Mouse (Mus musculus) layer of hippocampus, adult 9-10 months (tissue): ENCODE results near the gene Colca2.

ENCODE experiments used
- DNase-seq: peaks from one replicate; pipeline ENCODE4 v3.0.0; 2022; ENCODE audit warnings: low spot score

Gene Colca2

GRCm38 (mm10) chr9:51278500-51279381 lies at the start of gene Colca2:
TSS of gene Colca2 (minus strand) at chr9:51278569.
- DNase-seq = no peak

- no peak for DNase-seq
These were observed 49.2 kb upstream of the Colca2 start for GRCm38 (mm10) chr9:51327555-51327903.

- DNase-seq = no peak
These were observed 48.5 kb upstream of the Colca2 start for GRCm38 (mm10) chr9:51326619-51327554.

- no peak for DNase-seq
These were observed 46.2 kb upstream of the Colca2 start for GRCm38 (mm10) chr9:51324406-51325065.

- no peak for DNase-seq
These were observed 41.7 kb upstream of the Colca2 start for GRCm38 (mm10) chr9:51320096-51320495.

- no peak for DNase-seq
These were observed 39.9 kb upstream of the Colca2 start for GRCm38 (mm10) chr9:51318246-51318645.

GRCm38 (mm10) chr9:51317322-51317721 lies 39.0 kb upstream of the Colca2 start:
- no peak for DNase-seq

GRCm38 (mm10) chr9:51315402-51316063 lies 37.2 kb upstream of the Colca2 start:
- no peak for DNase-seq

GRCm38 (mm10) chr9:51312554-51313317 lies 34.4 kb upstream of the Colca2 start:
- DNase-seq = no peak

- no peak for DNase-seq
These were observed 32.1 kb upstream of the Colca2 start for GRCm38 (mm10) chr9:51310515-51310914.

- DNase-seq = no peak
These were observed 28.0 kb upstream of the Colca2 start for GRCm38 (mm10) chr9:51306351-51306750.

GRCm38 (mm10) chr9:51305146-51305545 lies 26.8 kb upstream of the Colca2 start:
- DNase-seq = peak; percentile 33

- no peak for DNase-seq
These were observed 25.6 kb upstream of the Colca2 start for GRCm38 (mm10) chr9:51303980-51304379.

- no peak for DNase-seq
These were observed 15.2 kb upstream of the Colca2 start for GRCm38 (mm10) chr9:51293541-51293940.

GRCm38 (mm10) chr9:51292674-51293073 lies 14.3 kb upstream of the Colca2 start:
- DNase-seq = peak; percentile 84

GRCm38 (mm10) chr9:51290980-51291379 lies 12.6 kb upstream of the Colca2 start:
- DNase-seq = no peak

GRCm38 (mm10) chr9:51286079-51286478 lies 7.7 kb upstream of the Colca2 start:
- DNase-seq = no peak

- DNase-seq = no peak
These were observed 403 bp downstream of the Colca2 start for GRCm38 (mm10) chr9:51277834-51278498.

- no peak for DNase-seq
These were observed 3.7 kb downstream of the Colca2 start for GRCm38 (mm10) chr9:51274678-51275077.

GRCm38 (mm10) chr9:51273581-51274154 lies 4.7 kb downstream of the Colca2 start:
- DNase-seq = no peak
